Mouse (Mus musculus): ENCODE data around the gene Mrpl58. TPM values are rescaled to one million over a fixed set of nuclear protein-coding genes. Genes with fewer than 3 reads are reported as not detected.
"Not testable (repeated sequence)": the region's sequence is repeated elsewhere in the genome, so short reads cannot be mapped to it uniquely, and the experiment has no call there.

Mrpl58 gene
- polyA plus RNA-seq, 1 experiment from 2014 or later = 78.7 TPM

DNA sequence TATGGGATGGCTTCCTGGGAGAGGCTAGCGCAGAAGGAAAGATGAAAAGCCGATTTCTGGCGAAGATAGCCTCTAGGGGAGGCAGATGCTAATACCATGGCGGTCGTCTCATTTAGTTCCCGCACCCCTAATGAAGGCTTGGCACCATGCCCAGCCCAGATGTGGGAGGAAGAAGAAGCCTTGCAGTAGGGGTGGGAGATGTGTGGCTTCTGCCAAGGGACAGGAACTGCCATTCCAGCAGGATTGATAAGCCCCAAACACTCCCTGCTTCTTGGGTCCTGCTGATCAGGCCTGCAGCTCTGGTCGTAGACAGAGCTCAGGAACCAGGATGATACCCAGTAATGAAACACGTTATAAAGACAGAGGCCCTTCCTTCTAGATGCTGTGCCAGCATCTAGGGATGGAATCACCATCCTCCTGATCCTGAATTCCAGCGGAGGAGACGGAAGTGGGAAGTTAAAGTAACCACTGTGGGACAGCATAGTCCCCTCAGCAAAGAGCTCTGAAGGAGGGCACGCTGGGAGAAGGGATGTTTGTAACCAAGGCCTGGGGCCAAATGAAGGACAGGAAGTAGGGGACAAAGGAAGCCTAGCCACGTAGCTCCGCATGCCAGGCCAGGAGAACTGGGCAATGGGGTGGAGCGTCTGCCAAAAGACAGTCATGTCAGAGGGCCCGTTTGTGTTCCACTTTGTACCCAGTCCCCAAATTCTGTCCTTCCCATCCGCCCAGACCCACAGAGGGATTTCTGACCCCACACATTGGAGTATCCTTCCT, 19.7 kb upstream of the Mrpl58 start:
- Histone ChIP-seq H3K4me3 (replicated peaks) (no peak overlapping the region), H3K27me3 (peaks cover 63% of the 10 kb centered on the region), H3K9ac (no peak overlapping the region), H3K27ac (replicated peaks) (peak overlapping the region; percentile 9; the same call in 1 of the 2 replicates), H3K4me1 (replicated peaks) (peaks cover 5% of the 10 kb centered on the region; the same call in 1 of the 2 replicates), H3K36me3 (replicated peaks) (no peaks in the 10 kb centered on the region), H3K4me2 (0 out of 2 replicates have a peak overlapping the region, but pooled peaks have one; percentile 69), H3K9me3 (replicated peaks) (no peaks in the 10 kb centered on the region)
- ATAC-seq (ENCODE audit: insufficient read depth) = no peak
- 56% methylated on average over 16 of the region's 16 CpGs for WGBS (ENCODE audit: insufficient replicate concordance)

DNA sequence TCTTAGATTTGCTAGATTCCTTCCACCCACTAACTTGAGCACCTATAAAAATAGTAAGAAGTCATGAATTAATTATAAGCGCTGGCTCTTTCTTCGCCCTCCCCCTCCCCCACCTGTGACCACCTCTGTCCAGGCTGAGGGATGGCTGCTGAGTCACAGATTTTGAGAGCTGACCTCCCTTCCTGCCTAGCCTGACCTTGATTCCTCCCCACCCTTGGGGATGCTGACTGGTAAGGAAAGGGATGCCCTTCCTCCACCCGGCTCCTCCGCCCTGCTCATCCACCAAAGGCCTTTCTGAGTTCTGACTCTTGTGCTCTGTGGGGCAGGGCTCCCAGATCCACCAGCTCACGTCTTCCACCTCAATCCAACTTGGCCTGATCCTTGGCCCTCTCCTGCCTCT, 19.0 kb upstream of the Mrpl58 start:
- Histone ChIP-seq H3K36me3 (replicated peaks) (no peaks in the 10 kb centered on the region), H3K4me1 (replicated peaks) (peaks cover 5% of the 10 kb centered on the region; the same call in 1 of the 2 replicates), H3K4me2 (no peak overlapping the region), H3K9ac (no peak overlapping the region), H3K27ac (replicated peaks) (peak overlapping the region; percentile 9; the same call in 1 of the 2 replicates), H3K4me3 (replicated peaks) (no peak overlapping the region), H3K27me3 (peaks cover 59% of the 10 kb centered on the region), H3K9me3 (replicated peaks) (no peaks in the 10 kb centered on the region)
- no peak for ATAC-seq (ENCODE audit: insufficient read depth)
- 74% methylated on average over 5 of the region's 5 CpGs for WGBS (ENCODE audit: insufficient replicate concordance)

DNA sequence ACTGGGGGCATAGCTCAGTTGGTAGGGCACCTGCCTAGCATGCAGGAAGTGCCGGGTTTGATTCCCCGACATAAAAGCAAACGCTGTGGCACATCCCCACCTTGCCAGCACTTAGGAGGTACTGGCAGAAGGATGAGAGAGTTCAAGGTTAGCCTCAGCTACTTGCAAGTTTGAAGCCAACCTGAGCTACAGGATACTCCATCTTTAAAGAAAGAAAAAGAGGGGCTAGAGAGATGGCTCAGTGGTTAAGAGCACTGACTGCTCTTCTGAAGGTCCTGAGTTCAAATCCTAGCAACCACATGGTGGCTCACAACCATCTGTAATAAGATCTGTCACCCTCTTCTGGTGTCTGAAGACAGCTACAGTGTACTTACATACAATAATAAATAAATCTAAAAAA, 16.7 kb upstream of the Mrpl58 start:
- not testable (repeated sequence) for ATAC-seq (ENCODE audit: insufficient read depth)
- 69% methylated on average over 3 of the region's 3 CpGs for WGBS (ENCODE audit: insufficient replicate concordance)

DNA sequence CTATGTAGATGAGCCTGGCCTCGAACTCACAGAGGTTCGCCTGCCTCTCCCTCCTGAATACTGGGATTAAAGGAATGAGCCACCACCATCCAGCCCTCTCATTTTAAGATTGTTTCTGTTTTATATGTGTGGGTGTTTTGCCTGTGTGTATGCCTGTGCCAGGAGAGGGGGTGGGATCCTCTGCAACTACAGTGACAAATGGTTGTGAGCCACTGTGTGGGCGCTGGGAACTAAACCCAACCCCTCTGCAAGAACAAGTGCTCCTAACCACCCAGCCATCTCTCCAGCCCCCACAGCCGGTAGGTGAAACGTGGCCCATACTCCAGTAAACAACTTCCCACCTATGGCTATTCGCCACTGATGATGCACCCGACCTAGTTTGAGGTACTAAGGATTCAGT, 12.2 kb upstream of the Mrpl58 start:
- Histone ChIP-seq H3K9ac (no peak overlapping the region), H3K9me3 (replicated peaks) (no peaks in the 10 kb centered on the region), H3K27me3 (peaks cover 28% of the 10 kb centered on the region), H3K4me2 (no peak overlapping the region), H3K36me3 (replicated peaks) (no peaks in the 10 kb centered on the region), H3K27ac (replicated peaks) (no peak overlapping the region), H3K4me3 (replicated peaks) (no peak overlapping the region), H3K4me1 (replicated peaks) (no peaks in the 10 kb centered on the region)
- WGBS (ENCODE audit: insufficient replicate concordance) = 65% methylated on average over 7 of the region's 7 CpGs
- ATAC-seq (ENCODE audit: insufficient read depth) = no peak

More for the DNA sequence above, 16.7 kb upstream of the Mrpl58 start:
- H3K4me2 ChIP-seq; H3K27ac ChIP-seq (replicated peaks); H3K4me3 ChIP-seq (replicated peaks); H3K9me3 ChIP-seq (replicated peaks); H3K36me3 ChIP-seq (replicated peaks); H3K4me1 ChIP-seq (replicated peaks); H3K9ac ChIP-seq: not testable (repeated sequence)
- peaks cover 36% of the 10 kb centered on the region for H3K27me3 ChIP-seq

DNA sequence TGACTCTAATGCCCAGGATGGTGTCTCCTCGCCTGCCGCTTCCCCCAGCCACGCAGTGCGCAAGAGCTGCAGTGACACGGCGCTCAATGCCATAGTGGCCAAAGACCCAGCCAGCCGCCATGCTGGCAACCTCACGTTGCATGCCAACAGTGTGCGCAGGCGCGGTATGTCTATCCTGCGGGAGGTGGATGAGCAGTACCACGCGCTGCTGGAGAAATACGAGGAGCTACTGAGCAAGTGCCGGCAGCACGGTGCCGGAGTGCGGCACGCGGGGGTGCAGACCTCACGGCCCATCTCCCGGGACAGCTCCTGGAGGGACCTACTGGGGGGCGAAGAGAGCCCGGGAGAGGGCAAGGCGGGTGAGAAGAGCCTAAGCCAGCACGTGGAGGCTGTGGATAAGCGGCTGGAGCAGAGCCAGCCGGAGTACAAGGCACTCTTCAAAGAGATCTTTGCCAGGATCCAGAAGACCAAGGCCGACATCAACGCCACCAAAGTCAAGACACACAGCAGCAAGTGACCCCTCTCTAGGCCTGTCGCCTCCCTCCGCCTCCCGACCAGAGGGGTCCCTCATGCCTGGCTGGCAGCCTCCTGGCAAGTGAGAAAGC, 9.7 kb upstream of the Mrpl58 start:
- H3K4me1 ChIP-seq (replicated peaks) = no peaks in the 10 kb centered on the region
- peaks cover 33% of the 10 kb centered on the region for H3K27me3 ChIP-seq
- H3K9ac ChIP-seq = no peak overlapping the region
- H3K27ac ChIP-seq (replicated peaks) = no peak overlapping the region
- ATAC-seq (ENCODE audit: insufficient read depth) = no peak
- H3K4me2 ChIP-seq = peak overlapping the region; percentile 38
- WGBS (ENCODE audit: insufficient replicate concordance) = 66% methylated on average over 34 of the region's 34 CpGs
- no peaks in the 10 kb centered on the region for H3K36me3 ChIP-seq (replicated peaks)
- H3K4me3 ChIP-seq (replicated peaks) = no peak overlapping the region
- no peaks in the 10 kb centered on the region for H3K9me3 ChIP-seq (replicated peaks)

DNA sequence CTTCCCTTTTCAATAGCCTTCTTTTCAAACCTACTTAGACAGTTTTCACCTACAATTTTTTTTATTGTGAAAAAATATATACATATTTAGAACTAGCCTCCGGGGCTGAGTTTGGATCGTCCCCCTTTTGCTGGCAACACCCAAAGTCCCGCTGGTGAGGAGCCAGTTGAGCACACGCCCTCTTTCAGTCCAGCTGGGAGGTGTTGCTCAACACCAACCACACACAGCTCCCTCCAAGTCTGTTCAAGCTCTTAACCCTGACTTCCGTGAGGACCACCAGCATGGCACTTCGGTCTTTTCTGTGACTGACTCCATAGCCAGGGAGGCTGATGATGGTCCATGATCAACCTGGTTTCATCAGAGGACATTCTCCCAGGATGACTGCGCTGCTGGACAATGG, 5.5 kb upstream of the Mrpl58 start:
- Histone ChIP-seq H3K36me3 (replicated peaks) (no peaks in the 10 kb centered on the region), H3K9me3 (replicated peaks) (no peaks in the 10 kb centered on the region), H3K27ac (replicated peaks) (no peak overlapping the region), H3K9ac (no peak overlapping the region), H3K4me2 (no peak overlapping the region), H3K4me1 (replicated peaks) (peaks cover 1% of the 10 kb centered on the region), H3K27me3 (peaks cover 38% of the 10 kb centered on the region), H3K4me3 (replicated peaks) (no peak overlapping the region)
- 43% methylated on average over 7 of the region's 7 CpGs for WGBS (ENCODE audit: insufficient replicate concordance)
- ATAC-seq (ENCODE audit: insufficient read depth) = no peak

DNA sequence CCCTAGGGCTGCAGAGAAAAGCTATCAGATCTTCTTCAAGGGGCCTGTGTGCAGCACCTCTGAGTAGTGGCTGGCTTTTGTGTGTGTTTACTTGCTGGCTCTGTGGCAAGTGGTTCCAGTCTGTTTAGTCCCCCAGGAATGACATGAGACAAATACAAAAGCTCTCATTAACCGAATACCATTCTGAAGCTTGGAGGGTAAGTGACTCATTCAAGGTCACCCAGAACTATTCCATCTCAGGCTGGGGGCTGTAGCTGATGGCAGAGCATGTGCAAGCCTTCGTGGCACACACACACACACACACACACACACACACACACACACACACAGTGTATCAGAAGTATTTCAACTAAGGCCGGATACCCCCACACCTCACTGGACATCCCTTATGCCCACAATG, 3.4 kb upstream of the Mrpl58 start:
- no peaks in the 10 kb centered on the region for H3K36me3 ChIP-seq (replicated peaks)
- H3K9me3 ChIP-seq (replicated peaks) = no peaks in the 10 kb centered on the region
- WGBS (ENCODE audit: insufficient replicate concordance) = 60% methylated on average over 3 of the region's 3 CpGs
- peaks cover 17% of the 10 kb centered on the region for H3K27me3 ChIP-seq
- H3K27ac ChIP-seq (replicated peaks) = no peak overlapping the region
- H3K4me1 ChIP-seq (replicated peaks) = peaks cover 20% of the 10 kb centered on the region
- H3K4me3 ChIP-seq (replicated peaks) = no peak overlapping the region
- H3K9ac ChIP-seq = no peak overlapping the region
- no peak for ATAC-seq (ENCODE audit: insufficient read depth)
- no peak overlapping the region for H3K4me2 ChIP-seq

DNA sequence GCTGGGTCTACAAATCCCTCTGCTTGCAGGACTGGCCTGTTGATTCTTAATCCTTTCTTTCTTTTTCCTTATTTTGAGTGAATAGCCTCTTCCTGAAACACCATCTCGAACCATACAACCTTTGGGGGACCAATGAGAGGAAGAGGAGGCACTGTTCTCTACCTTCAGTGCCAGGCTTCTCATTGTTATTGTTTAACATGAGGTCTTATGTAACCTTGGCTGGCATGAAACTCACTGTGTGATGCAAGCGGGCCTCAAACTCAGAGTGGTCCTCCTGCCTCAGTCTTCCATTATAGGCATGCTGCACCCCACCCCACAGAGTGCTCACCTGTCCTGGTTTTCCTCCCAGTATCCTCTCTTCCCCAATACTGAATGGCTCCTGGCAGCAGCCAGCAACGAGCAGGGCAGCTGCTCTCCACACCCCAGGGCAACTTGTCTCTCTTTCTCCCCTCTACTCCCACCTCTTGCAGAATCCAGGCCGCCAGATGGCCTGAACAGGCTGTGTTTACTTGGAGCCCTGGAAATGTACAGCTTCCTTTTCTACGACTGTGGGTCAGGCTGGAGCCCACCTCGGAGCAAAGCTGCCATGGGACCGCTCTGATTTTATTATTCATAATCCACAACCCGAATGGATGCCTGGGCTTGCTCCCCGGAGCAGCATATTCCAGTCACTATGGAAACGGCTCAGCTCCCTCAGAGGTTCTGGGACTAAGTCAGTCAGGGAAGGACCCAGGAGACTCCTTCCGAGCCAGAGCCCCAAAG, 2.7 kb upstream of the Mrpl58 start:
- H3K4me1 ChIP-seq (replicated peaks) = peaks cover 20% of the 10 kb centered on the region
- no peaks in the 10 kb centered on the region for H3K9me3 ChIP-seq (replicated peaks)
- no peaks in the 10 kb centered on the region for H3K36me3 ChIP-seq (replicated peaks)
- no peak overlapping the region for H3K27ac ChIP-seq (replicated peaks)
- H3K4me3 ChIP-seq (replicated peaks) = no peak overlapping the region
- H3K9ac ChIP-seq = no peak overlapping the region
- no peak for ATAC-seq (ENCODE audit: insufficient read depth)
- no peak overlapping the region for H3K4me2 ChIP-seq
- H3K27me3 ChIP-seq = peaks cover 10% of the 10 kb centered on the region; the same call in 1 of the 2 replicates
- WGBS (ENCODE audit: insufficient replicate concordance) = 50% methylated on average over 11 of the region's 11 CpGs

DNA sequence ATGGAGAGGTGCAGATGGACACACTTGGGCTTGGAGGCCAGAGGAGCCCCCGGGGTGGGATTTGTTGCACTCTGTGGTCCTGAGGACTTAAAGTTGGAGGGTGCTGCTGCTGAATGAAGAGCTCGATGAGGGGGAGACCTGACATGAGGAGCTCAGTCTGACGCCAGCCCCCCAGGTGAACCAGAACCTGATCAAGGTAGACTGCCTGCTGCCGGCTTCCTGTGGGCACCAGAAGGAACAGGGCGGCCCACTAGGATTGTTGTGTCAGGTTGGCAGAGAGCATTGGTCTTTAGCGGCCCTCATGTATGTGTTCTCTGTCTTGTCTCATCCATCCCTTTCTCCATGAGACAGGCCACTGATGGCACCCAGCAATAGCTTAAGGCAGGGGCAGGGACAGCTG, 2.2 kb downstream of the Mrpl58 start:
- peaks cover 27% of the 10 kb centered on the region for H3K4me1 ChIP-seq (replicated peaks)
- H3K36me3 ChIP-seq (replicated peaks) = peaks cover 38% of the 10 kb centered on the region
- no peak overlapping the region for H3K9ac ChIP-seq
- H3K4me2 ChIP-seq = no peak overlapping the region
- H3K27ac ChIP-seq (replicated peaks) = no peak overlapping the region
- no peak for ATAC-seq (ENCODE audit: insufficient read depth)
- 89% methylated on average over 6 of the region's 6 CpGs for WGBS (ENCODE audit: insufficient replicate concordance)
- 0 out of 2 replicates have a peak, but pooled peaks cover 4% of the 10 kb centered on the region for H3K27me3 ChIP-seq
- H3K4me3 ChIP-seq (replicated peaks) = no peak overlapping the region
- H3K9me3 ChIP-seq (replicated peaks) = no peaks in the 10 kb centered on the region

DNA sequence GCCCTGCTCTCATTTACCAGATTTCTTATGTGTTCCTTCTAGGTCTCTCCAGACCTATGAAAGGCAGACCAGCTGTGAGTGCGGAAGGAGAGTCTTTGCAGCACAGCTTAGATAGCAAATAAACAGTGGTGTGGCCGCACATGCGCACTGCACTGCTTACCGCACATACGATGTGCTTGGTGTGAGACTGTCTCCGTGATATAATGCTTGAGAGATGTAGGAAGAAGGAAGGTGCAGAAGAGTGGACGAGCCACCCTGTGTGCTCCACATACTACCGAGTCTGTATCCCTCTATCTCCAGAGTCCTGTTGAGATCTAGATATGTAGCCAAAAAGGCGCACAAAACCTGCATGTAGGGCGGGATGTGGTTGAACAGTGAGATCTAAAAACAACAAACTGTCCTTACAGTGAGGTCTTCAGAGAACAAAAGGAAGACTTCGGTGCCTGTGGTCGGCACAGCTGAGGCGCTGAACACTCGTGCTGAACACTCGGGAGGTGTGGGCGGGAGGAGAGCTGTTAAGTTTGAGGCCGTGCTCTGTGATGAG, 3.4 kb downstream of the Mrpl58 start:
- no peaks in the 10 kb centered on the region for H3K27me3 ChIP-seq
- H3K9ac ChIP-seq = no peak overlapping the region
- WGBS (ENCODE audit: insufficient replicate concordance) = 82% methylated on average over 17 of the region's 17 CpGs
- no peak for ATAC-seq (ENCODE audit: insufficient read depth)
- H3K4me1 ChIP-seq (replicated peaks) = peaks cover 37% of the 10 kb centered on the region
- H3K4me2 ChIP-seq = no peak overlapping the region
- peaks cover 44% of the 10 kb centered on the region for H3K36me3 ChIP-seq (replicated peaks)
- H3K27ac ChIP-seq (replicated peaks) = no peak overlapping the region
- no peaks in the 10 kb centered on the region for H3K9me3 ChIP-seq (replicated peaks)
- no peak overlapping the region for H3K4me3 ChIP-seq (replicated peaks)
